Mouse (Mus musculus) brain, embryonic 14.5 days (tissue): ENCODE results near the gene Abtb2.

Source experiments
- CTCF ChIP-seq: fragments of 200-500 bp; IDR thresholded peaks from 2 replicates; pipeline ENCODE4 v1.5.1; 2012; ENCODE audit warnings: inconsistent platforms, mild to moderate bottlenecking, moderate library complexity, borderline replicate concordance; ENCODE audit not compliant: insufficient read depth, insufficient read length; ENCODE audit errors: extremely low read depth
- POLR2A ChIP-seq: fragments of 200-500 bp; IDR thresholded peaks from 2 replicates; pipeline ENCODE4 v1.6.1; 2012; ENCODE audit warnings: mild to moderate bottlenecking, inconsistent platforms, borderline replicate concordance; ENCODE audit not compliant: poor library complexity, insufficient read depth, insufficient read length, severe bottlenecking; ENCODE audit errors: extremely low read depth

DNA sequence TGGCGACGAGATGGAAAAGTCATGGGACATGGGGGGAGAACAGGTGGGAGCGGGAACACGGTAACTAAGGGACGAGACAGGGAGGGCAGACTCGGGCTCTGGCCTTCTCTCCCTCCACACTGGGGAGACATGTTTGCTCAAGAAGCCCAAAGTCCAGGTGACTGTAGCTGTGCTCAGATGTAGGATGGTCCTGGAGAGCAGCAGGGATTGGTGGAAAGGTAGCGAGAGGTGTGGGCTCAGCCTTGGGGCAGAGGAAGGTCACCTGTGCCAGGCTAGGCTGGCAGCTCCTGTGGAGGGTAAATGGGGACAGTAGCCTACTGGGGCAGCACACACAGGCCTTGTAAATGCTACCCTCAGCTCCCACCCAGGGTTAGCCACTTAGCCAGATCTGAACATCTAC, 147.7 kb downstream of the Abtb2 start:
- TF ChIP-seq CTCF: no peak
- TF ChIP-seq POLR2A: no peak
